Mouse (Mus musculus): Measurements from ENCODE around the gene Katnb1. TPM values are rescaled to one million over a fixed set of nuclear protein-coding genes. Genes with fewer than 3 reads are reported as not detected.

Gene Katnb1
- 10 to 100 TPM; 11.5 to 14.7 TPM for total RNA-seq (2023)

DNA sequence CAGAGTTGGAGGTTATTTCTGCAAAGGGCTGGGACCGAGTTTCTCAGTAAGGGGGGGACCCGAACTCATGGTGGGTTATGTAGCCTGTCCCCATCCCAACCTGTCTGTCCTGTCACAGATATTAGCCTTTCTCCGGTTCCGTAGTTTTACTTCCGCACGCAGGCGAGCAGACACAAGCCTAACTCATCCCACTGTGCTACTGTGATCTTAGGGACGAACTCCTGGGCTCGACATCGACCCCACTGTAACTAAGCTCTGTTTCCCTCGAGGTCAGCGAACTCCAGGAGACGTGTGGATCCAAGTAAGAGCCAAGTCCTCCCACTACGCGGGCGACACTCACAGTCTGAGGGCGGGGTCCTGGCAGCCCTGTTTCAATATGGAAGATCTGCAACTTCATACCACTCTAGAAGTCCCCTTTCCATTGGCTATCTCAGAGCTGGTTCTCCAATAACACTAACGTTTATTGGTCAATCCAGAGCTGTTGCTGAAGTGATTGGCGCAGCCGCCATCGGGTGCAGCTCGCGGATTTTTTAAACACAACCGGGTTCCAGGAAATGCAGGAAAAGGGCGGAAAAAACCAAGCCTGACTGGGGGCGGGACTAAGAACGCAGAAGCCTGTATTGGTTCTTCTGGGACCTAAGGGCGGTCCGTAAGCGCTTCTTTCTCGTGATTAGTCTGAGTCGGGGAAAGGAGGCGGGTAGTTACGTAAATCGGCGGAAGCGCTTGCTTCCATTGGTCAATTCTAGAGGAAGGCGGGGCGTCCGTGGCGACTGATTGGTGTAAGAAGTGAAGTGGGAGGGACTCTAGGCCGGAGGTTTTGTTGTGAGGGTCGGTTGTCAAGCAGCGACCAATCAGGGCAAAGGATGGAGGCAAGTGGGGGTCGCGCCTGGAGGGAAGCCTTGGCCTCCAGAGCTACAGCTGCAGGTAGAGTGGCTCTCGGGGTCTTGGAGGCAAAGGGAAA is at the start of gene Katnb1:
Katnb1 (plus strand) TSS at position 806 of the 961 bp plus-strand sequence.

DNA sequence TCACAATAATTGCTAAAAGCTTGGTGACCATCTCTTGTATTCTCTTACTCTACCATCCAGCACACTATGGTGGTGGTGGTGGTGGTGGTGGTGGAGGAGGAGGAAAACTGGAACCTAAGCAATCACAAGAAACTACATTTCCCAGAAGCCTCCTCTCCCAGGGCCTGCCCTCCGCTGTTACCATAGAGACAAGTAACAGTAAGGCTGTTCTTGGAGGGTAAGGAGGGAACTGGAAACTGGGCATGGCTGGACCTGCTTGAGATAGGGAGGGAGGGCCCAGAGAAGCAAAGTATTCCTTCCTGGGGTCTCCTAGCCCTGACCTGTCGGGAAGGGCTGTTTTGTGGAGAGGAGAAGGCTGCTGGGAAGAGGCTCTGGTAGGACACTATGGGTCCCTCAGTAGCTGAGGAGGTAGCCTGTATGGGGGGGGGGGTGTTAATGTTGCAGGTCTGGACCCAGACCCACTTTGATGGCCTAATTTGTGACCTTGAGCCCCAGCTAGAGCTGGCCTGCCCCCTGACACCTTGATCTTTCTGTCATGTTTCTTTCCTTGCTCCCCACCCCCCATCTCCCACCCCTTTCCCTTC is 26.0 kb upstream of the Katnb1 start, which contains the start of gene Drc7:
Drc7 (plus strand) TSS at position 177 of the 584 bp plus-strand sequence.

Other genes starting within 250 kb of the Katnb1 start
- gene Coq9, start 242.9 kb upstream of the Katnb1 start, total RNA-seq (2023), result 10 to 100 TPM; 21.0 to 27.6 TPM
- gene Ciapin1, start 242.8 kb upstream of the Katnb1 start, total RNA-seq (2023), result 10 to 100 TPM; 36.3 to 51.7 TPM
- gene Polr2c, start 223.7 kb upstream of the Katnb1 start, total RNA-seq (2023), result 10 to 100 TPM; 39.0 to 47.2 TPM
- gene Dok4, start 204.9 kb upstream of the Katnb1 start, total RNA-seq (2023), result 1 to 10 TPM in 1 of 2 experiments, under 1 TPM in 1; 0.98 to 1.5 TPM
- gene Ccdc102a, start 163.1 kb upstream of the Katnb1 start, total RNA-seq (2023), result 1 to 10 TPM; 4.3 to 6.6 TPM
- gene Adgrg5, start 157.5 kb upstream of the Katnb1 start, total RNA-seq (2023), result 10 to 100 TPM; 15.3 to 17.1 TPM
- 10 to 100 TPM; 12.6 to 15.6 TPM for gene Adgrg1, start 106.4 kb upstream of the Katnb1 start, total RNA-seq (2023)
- 100 to 1,000 TPM; 128 to 166 TPM for gene Adgrg3, start 63.5 kb upstream of the Katnb1 start, total RNA-seq (2023)
- gene Drc7, start 26.1 kb upstream of the Katnb1 start, total RNA-seq (2023), result under 1 TPM; 0.51 to 0.99 TPM
- gene Kifc3, start 121.6 kb downstream of the Katnb1 start, total RNA-seq (2023), result 10 to 100 TPM; 18.5 to 25.9 TPM
- 1 to 10 TPM in 1 of 2 experiments, under 1 TPM in 1; 0.88 to 1.1 TPM for gene Cngb1, start 225.4 kb downstream of the Katnb1 start, total RNA-seq (2023)
- gene Tepp, start 229.4 kb downstream of the Katnb1 start, total RNA-seq (2023), result not detected